ENCODE assay signal across 19 mouse cellular contexts in the genomic region with DNA sequence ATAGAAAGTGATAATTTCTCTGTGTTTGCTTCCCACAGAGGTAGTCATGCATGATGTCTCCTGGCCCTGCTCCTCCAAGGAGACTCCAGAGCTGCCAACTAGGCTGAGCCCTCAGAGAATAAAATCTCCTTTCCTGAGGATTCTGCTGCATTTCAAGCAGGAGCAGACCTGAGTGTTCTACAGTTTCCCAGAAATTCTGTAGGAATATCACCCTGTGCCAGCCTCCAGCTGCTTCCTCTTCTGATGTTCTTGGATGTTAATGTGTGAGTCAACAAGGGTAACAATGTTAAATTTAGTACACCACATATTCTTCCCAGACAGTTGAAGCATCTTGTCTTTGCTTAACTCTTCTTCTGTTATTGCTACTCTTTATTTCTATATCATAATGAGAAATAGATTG. TPM values are rescaled to one million over a fixed set of nuclear protein-coding genes. Genes with fewer than 3 reads are reported as not detected.
DNase-seq lines count a peak whose midpoint lies in the region; ATAC-seq lines count a peak whose summit lies in the region.
"Not testable (repeated sequence)": the region's sequence is repeated elsewhere in the genome, so short reads cannot be mapped to it uniquely, and the experiment has no call there.
"Had no signal": no experiment of that assay in that cellular context is flagged by ENCODE, and none has a peak within 500 bp of the region (broad histone marks: within the 10 kb centered on the region; RNA-seq: fewer than 3 reads in every experiment).

Gene Olfr434 (plus strand): TSS at position 149 of the 400 bp plus-strand sequence.

- peak; percentile 4 for DNase-seq in layer of hippocampus, adult 11-12 months (ENCODE audit: low spot score)
- peak; percentile 24 to 52 for DNase-seq in left cerebral cortex, adult 18-20 months (ENCODE audit: low spot score in 2 of 2)
- DNase-seq in left cerebral cortex, postnatal 14 days (ENCODE audit: low spot score in 2 of 2): peak; percentile 12 to 48
- DNase-seq in right cerebral cortex, adult 18-20 months: peak; percentile 71
- peak; percentile 14 to 65 for DNase-seq in right cerebral cortex, postnatal 36 days (ENCODE audit: low spot score in 2 of 2)

- intact Hi-C loops in left cerebral cortex, postnatal 14 days (cut with DNase I): not testable (repeated sequence)

- ATAC-seq in frontal cortex, adult (ENCODE audit: low TSS enrichment): peak; percentile 97

RNA-seq across cellular contexts. Expression of gene Olfr434, which starts in this region (rescaled TPM):
- not detected for total RNA-seq in left cerebral cortex, adult 18-20 months (2021)
- total RNA-seq in left cerebral cortex, postnatal 14 days (2021): not detected
- total RNA-seq: adrenal gland, adult 18-20 months; adrenal gland, postnatal 10 days; adrenal gland, postnatal 36 days; CH12.LX; common myeloid progenitor, adult 5-6 weeks; forebrain, postnatal 0 days; G1E; gastrocnemius, adult 2 months; gastrocnemius, postnatal 14 days; gastrocnemius, postnatal 4 days; heart, adult 8-10 months; heart, postnatal 25 days; hematopoietic stem cell, adult 5-6 weeks had no signal

Comparison
In these comparisons a context has a peak if more than half of its experiments do, and no peak if none do; other contexts are left out.
1. Peak in every context shown above with its lines: DNase-seq and ATAC-seq.
2. Peak in DNase-seq in left cerebral cortex, adult 18-20 months; RNA of the gene not detected or under 1 TPM.
3. Peak in DNase-seq in left cerebral cortex, postnatal 14 days; RNA of the gene not detected or under 1 TPM.
4. DNase-seq: peak in every context shown above with its lines; median percentile 71 in right cerebral cortex, adult 18-20 months; 40 in right cerebral cortex, postnatal 36 days; 38 in left cerebral cortex, adult 18-20 months; 30 in left cerebral cortex, postnatal 14 days; 4 in layer of hippocampus, adult 11-12 months.